Mouse (Mus musculus) limb, embryonic 14.5 days (tissue): ENCODE data around the gene Grm7. TPM values are rescaled to one million over a fixed set of nuclear protein-coding genes. Genes with fewer than 3 reads are reported as not detected.

Source experiments
- ATAC-seq: fragments of 200-750 bp; cut with Nextera tagmentation; 2 replicates; pipeline ENCODE4 v1.8.0; 2017; ENCODE audit warnings: low read depth, moderate number of reproducible peaks, moderate TSS enrichment; ENCODE audit not compliant: low FRiP score
- DNase-seq: peaks from one replicate; pipeline ENCODE4 v3.0.0-alpha.2; 2015; ENCODE audit warnings: low spot score
- H3K27ac ChIP-seq: fragments of 300-500 bp; sonication (generic); replicated peaks from 2 replicates; pipeline ENCODE4 v1.5.1; 2014; ENCODE audit warnings: low read depth, mild to moderate bottlenecking, low read length, moderate library complexity, mixed read lengths
- H3K27me3 ChIP-seq: fragments of 300-500 bp; sonication (generic); 2 replicates; pipeline ENCODE4 v1.6.1; 2014; ENCODE audit warnings: low read length, mixed read lengths; ENCODE audit not compliant: control insufficient read depth, insufficient read depth
- H3K36me3 ChIP-seq: fragments of 300-500 bp; sonication (generic); 2 replicates; pipeline ENCODE4 v1.6.1; 2014; ENCODE audit warnings: mild to moderate bottlenecking, low read length, moderate library complexity, mixed read lengths; ENCODE audit not compliant: control insufficient read depth, insufficient read depth
- H3K4me1 ChIP-seq: fragments of 300-500 bp; sonication (generic); 2 replicates; pipeline ENCODE4 v1.6.1; 2014; ENCODE audit warnings: antibody characterized with exemption, low read length, mixed read lengths; ENCODE audit not compliant: control insufficient read depth, insufficient read depth
- H3K4me2 ChIP-seq: fragments of 300-500 bp; sonication (generic); replicated peaks from 2 replicates; pipeline ENCODE4 v1.6.1; 2014; ENCODE audit warnings: low read depth, mild to moderate bottlenecking, low read length, moderate library complexity; ENCODE audit not compliant: severe bottlenecking
- H3K4me3 ChIP-seq: fragments of 300-500 bp; sonication (generic); replicated peaks from 2 replicates; pipeline ENCODE4 v1.5.1; 2014; ENCODE audit warnings: low read length
- H3K9ac ChIP-seq: fragments of 300-500 bp; sonication (generic); 2 replicates; pipeline ENCODE4 v1.6.1; 2014; ENCODE audit warnings: mild to moderate bottlenecking, low read depth, low read length, moderate library complexity; ENCODE audit not compliant: severe bottlenecking
- H3K9me3 ChIP-seq: fragments of 300-500 bp; sonication (generic); 2 replicates; pipeline ENCODE4 v1.6.1; 2016; ENCODE audit warnings: low read length; ENCODE audit not compliant: control insufficient read depth
- POLR2A ChIP-seq: fragments of 200-500 bp; IDR thresholded peaks from 2 replicates; pipeline ENCODE4 v1.8.0; 2012; ENCODE audit warnings: inconsistent platforms, mild to moderate bottlenecking, moderate library complexity, borderline replicate concordance; ENCODE audit not compliant: insufficient read depth, insufficient read length; ENCODE audit errors: extremely low read depth
- WGBS: fragments of 180-500 bp; shearing (Covaris S2); extraction: QIAGEN DNeasy Blood & Tissue Kit; methylation state at CpG from one replicate; pipeline ENCODE4 v1.1.7; 2014; 5-methylcytosine and 5-hydroxymethylcytosine counted together
- polyA plus RNA-seq, 2 experiments: library from polyadenylated mRNA; depleted of rRNA in 1 of 2; stranded (reverse) in 1 of 2; unstranded in 1 of 2; fragments of >200 nt; fragmentation: Nextera tagmentation in 1 of 2; extraction: Ambion mirVana in 1 of 2; gene quantifications; 2 replicates each; pipeline versions ENCODE4 v1.2.1 to v1.2.3; 2012 to 2014

The Grm7 gene
- polyA plus RNA-seq, 2 experiments, result 2.4 to 3.2 TPM

DNA sequence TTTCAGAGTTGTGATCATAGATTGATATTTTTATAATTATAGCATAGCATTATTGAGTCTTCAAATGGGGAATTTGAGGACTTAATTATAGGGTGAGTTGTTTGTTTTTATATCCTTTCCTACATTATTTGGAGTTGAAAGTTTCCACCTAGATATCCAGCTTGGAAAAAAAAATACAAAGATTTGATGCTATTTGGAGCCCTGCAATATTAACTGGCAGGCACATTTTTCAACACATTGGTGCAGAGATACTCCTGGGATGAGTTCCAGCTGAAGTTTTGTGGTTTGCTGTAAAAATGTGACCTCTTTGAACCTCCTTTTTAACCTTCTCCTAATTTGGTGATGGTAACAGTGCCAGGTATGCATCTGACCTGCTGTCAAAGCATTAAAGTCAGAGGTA lies 802.5 kb downstream of the Grm7 start:
- no peak for DNase-seq
- Histone ChIP-seq H3K9me3 (no peaks in the 10 kb centered on the region), H3K4me2 (no peak overlapping the region), H3K36me3 (no peaks in the 10 kb centered on the region), H3K27me3 (no peaks in the 10 kb centered on the region), H3K4me1 (no peaks in the 10 kb centered on the region), H3K9ac (no peak overlapping the region), H3K4me3 (no peak overlapping the region), H3K27ac (no peak overlapping the region)
- no peak for TF ChIP-seq POLR2A
- ATAC-seq, result no peak

GRCm38 (mm10) chr6:111449054-111449783 lies 803.8 kb downstream of the Grm7 start:
- no peaks in the 10 kb centered on the region for H3K27me3 ChIP-seq
- ATAC-seq (no peak), DNase-seq (peak; percentile 31)
- WGBS, result 33% methylated on average over 3 of the region's 3 CpGs
- H3K27ac ChIP-seq, result no peak overlapping the region
- TF ChIP-seq POLR2A, result no peak
- no peak overlapping the region for H3K9ac ChIP-seq
- H3K4me1 ChIP-seq, result no peaks in the 10 kb centered on the region
- no peak overlapping the region for H3K4me2 ChIP-seq
- no peak overlapping the region for H3K4me3 ChIP-seq
- H3K9me3 ChIP-seq, result no peaks in the 10 kb centered on the region
- no peaks in the 10 kb centered on the region for H3K36me3 ChIP-seq

GRCm38 (mm10) chr6:111481866-111482265 lies 836.5 kb downstream of the Grm7 start:
- TF ChIP-seq POLR2A, result no peak
- 78% methylated on average over 1 of the region's 1 CpGs for WGBS

GRCm38 (mm10) chr6:111486081-111486480 lies 840.7 kb downstream of the Grm7 start:
- H3K9ac ChIP-seq, result no peak overlapping the region
- H3K27me3 ChIP-seq, result no peaks in the 10 kb centered on the region
- H3K4me3 ChIP-seq, result no peak overlapping the region
- H3K9me3 ChIP-seq, result no peaks in the 10 kb centered on the region
- H3K36me3 ChIP-seq, result no peaks in the 10 kb centered on the region
- H3K4me1 ChIP-seq, result no peaks in the 10 kb centered on the region
- TF ChIP-seq POLR2A, result no peak
- H3K27ac ChIP-seq, result no peak overlapping the region
- DNase-seq (no peak), ATAC-seq (no peak)
- H3K4me2 ChIP-seq, result no peak overlapping the region

More at GRCm38 (mm10) chr6:111481866-111482265, 836.5 kb downstream of the Grm7 start:
- ATAC-seq (no peak), DNase-seq (no peak)
- Histone ChIP-seq H3K9ac (no peak overlapping the region), H3K27me3 (no peaks in the 10 kb centered on the region), H3K4me3 (no peak overlapping the region), H3K27ac (no peak overlapping the region), H3K4me1 (no peaks in the 10 kb centered on the region), H3K9me3 (no peaks in the 10 kb centered on the region), H3K36me3 (no peaks in the 10 kb centered on the region), H3K4me2 (no peak overlapping the region)

- H3K27me3 ChIP-seq, result no peaks in the 10 kb centered on the region
- H3K9me3 ChIP-seq, result no peaks in the 10 kb centered on the region
- no peak overlapping the region for H3K4me2 ChIP-seq
- H3K4me3 ChIP-seq, result no peak overlapping the region
- TF ChIP-seq POLR2A, result no peak
- no peaks in the 10 kb centered on the region for H3K36me3 ChIP-seq
- no peak overlapping the region for H3K9ac ChIP-seq
- ATAC-seq, result no peak
- DNase-seq, result no peak
- H3K27ac ChIP-seq, result no peak overlapping the region
- no peaks in the 10 kb centered on the region for H3K4me1 ChIP-seq
- 87% methylated on average over 4 of the region's 4 CpGs for WGBS
Observed at GRCm38 (mm10) chr6:111487556-111487955, 842.2 kb downstream of the Grm7 start.
